In the genomic region with DNA sequence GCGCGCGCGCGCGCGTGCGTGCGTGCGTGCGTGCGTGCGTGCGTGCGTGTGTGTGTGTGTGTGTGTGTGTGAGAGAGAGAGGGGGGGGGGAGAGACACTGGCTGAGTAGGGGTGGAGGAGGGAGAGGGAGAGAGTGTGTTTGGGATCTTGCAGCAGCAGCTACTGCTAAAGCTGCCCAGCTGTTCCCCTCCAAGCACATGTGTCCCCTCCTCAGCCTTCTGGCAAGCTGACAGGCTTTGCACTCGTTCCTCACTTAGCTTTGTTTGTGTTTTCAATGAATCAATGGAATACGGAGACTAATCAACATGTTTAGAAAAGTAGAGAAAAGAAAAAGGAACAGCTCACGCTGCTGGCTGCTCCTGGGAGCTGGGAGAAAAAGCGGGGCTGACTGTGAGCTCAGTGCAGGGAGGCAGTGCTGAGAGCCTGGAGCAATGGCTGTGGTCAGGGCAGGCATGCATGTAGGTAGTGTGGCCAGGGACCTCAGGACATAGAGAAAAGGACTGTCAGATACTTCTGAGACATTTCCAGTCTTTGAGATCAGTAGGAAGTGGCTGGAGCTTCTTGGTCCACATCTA, we compare ENCODE assay signal across 12 mouse cellular contexts. TPM values are rescaled to one million over a fixed set of nuclear protein-coding genes. Genes with fewer than 3 reads are reported as not detected.
DNase-seq lines count a peak whose midpoint lies in the region; ATAC-seq and TF ChIP-seq lines count a peak whose summit lies in the region.
"Had no signal": no experiment of that assay in that cellular context is flagged by ENCODE, and none has a peak within 500 bp of the region (broad histone marks: within the 10 kb centered on the region; RNA-seq: fewer than 3 reads in every experiment).

No protein-coding gene starts in this region.

- H3K27ac ChIP-seq in hindbrain, embryonic 13.5 days = peak overlapping the region; percentile 52; the same call in 1 of the 2 replicates
- no peak overlapping the region for H3K27ac ChIP-seq in hindbrain, embryonic 10.5 days
- H3K27ac ChIP-seq in lung, postnatal 0 days (ENCODE audit: low read length) = no peak overlapping the region
- H3K27ac ChIP-seq: embryonic facial prominence, embryonic 12.5 days; liver, embryonic 12.5 days; neural tube, embryonic 12.5 days had no signal

- 75% methylated on average over 19 of the region's 19 CpGs for WGBS in hindbrain, embryonic 13.5 days
- 90% methylated on average over 19 of the region's 19 CpGs for WGBS in hindbrain, embryonic 10.5 days
- WGBS in lung, postnatal 0 days = 85% methylated on average over 19 of the region's 19 CpGs

- H3K36me3 ChIP-seq in hindbrain, embryonic 13.5 days = peaks cover 94% of the 10 kb centered on the region
- H3K36me3 ChIP-seq in hindbrain, embryonic 10.5 days = peaks cover 99% of the 10 kb centered on the region
- peaks cover 36% of the 10 kb centered on the region for H3K36me3 ChIP-seq in lung, postnatal 0 days (ENCODE audit: insufficient read depth, low read length)

- no peak for TF ChIP-seq CTCF in lung, postnatal 0 days (IDR thresholded peaks at IDR 0.05)
- no peak for TF ChIP-seq CTCF in brain, embryonic 14.5 days (IDR thresholded peaks at IDR 0.05; ENCODE audit: borderline replicate concordance, extremely low read depth, insufficient read depth, insufficient read length)

- ATAC-seq in hindbrain, embryonic 13.5 days (ENCODE audit: low FRiP score) = no peak
- peak; percentile 63 for ATAC-seq in lung, postnatal 0 days
- ATAC-seq: liver, embryonic 12.5 days had no signal

- H3K4me1 ChIP-seq in hindbrain, embryonic 13.5 days (replicated peaks) = peaks cover 12% of the 10 kb centered on the region
- H3K4me1 ChIP-seq in hindbrain, embryonic 10.5 days (replicated peaks) = no peaks in the 10 kb centered on the region
- H3K4me1 ChIP-seq in lung, postnatal 0 days (ENCODE audit: insufficient read depth, low read depth, low read length) = no peaks in the 10 kb centered on the region
- H3K4me1 ChIP-seq: embryonic facial prominence, embryonic 12.5 days; liver, embryonic 12.5 days; neural tube, embryonic 12.5 days had no signal

- H3K4me2 ChIP-seq in hindbrain, embryonic 13.5 days = no peak overlapping the region
- H3K4me2 ChIP-seq in lung, postnatal 0 days (replicated peaks; ENCODE audit: low read depth, low read length) = no peak overlapping the region
- H3K4me2 ChIP-seq: embryonic facial prominence, embryonic 12.5 days; liver, embryonic 12.5 days; neural tube, embryonic 12.5 days had no signal

- H3K27me3 ChIP-seq in hindbrain, embryonic 13.5 days = no peaks in the 10 kb centered on the region
- no peaks in the 10 kb centered on the region for H3K27me3 ChIP-seq in hindbrain, embryonic 10.5 days (ENCODE audit: insufficient read depth, poor library complexity, severe bottlenecking)
- no peaks in the 10 kb centered on the region for H3K27me3 ChIP-seq in lung, postnatal 0 days (replicated peaks; ENCODE audit: insufficient read depth, low read length)
- H3K27me3 ChIP-seq: embryonic facial prominence, embryonic 12.5 days; liver, embryonic 12.5 days; neural tube, embryonic 12.5 days had no signal

- no peak overlapping the region for H3K4me3 ChIP-seq in hindbrain, embryonic 13.5 days
- no peak overlapping the region for H3K4me3 ChIP-seq in hindbrain, embryonic 10.5 days
- no peak overlapping the region for H3K4me3 ChIP-seq in lung, postnatal 0 days (ENCODE audit: low read depth, low read length)
- H3K4me3 ChIP-seq: embryonic facial prominence, embryonic 12.5 days; liver, embryonic 12.5 days; neural tube, embryonic 12.5 days had no signal

- no peak for TF ChIP-seq EP300 in lung, postnatal 0 days (IDR thresholded peaks at IDR 0.05)

- intact Hi-C loops in left cerebral cortex, postnatal 25 days (cut with DNase I) = no loop called here

- no peaks in the 10 kb centered on the region for H3K9me3 ChIP-seq in hindbrain, embryonic 13.5 days
- H3K9me3 ChIP-seq in hindbrain, embryonic 10.5 days = no peaks in the 10 kb centered on the region
- H3K9me3 ChIP-seq in lung, postnatal 0 days (ENCODE audit: low read length) = no peaks in the 10 kb centered on the region
- H3K9me3 ChIP-seq: embryonic facial prominence, embryonic 12.5 days; liver, embryonic 12.5 days; neural tube, embryonic 12.5 days had no signal

- TF ChIP-seq POLR2A in brain, embryonic 14.5 days (IDR thresholded peaks at IDR 0.05; ENCODE audit: borderline replicate concordance, extremely low read depth, insufficient read depth, insufficient read length, poor library complexity, severe bottlenecking) = no peak

- DNase-seq in hindbrain, embryonic 10.5 days (ENCODE audit: low spot score) = no peak
- peak; percentile 81 for DNase-seq in lung, postnatal 0 days (ENCODE audit: low spot score)
- no peak for DNase-seq in lung, postnatal 36 days
- peak; percentile 91 for DNase-seq in brain, embryonic 14.5 days (ENCODE audit: low read depth)
- peak; percentile 78 for DNase-seq in lung, postnatal 10 days
- DNase-seq in cerebellum, adult 18-20 months = no peak
- no peak for DNase-seq in left cerebral cortex, postnatal 25 days (ENCODE audit: low spot score in 2 of 2)
- DNase-seq: thymus, postnatal 36 days had no signal

- no peak overlapping the region; the same call in 1 of the 2 replicates for H3K9ac ChIP-seq in hindbrain, embryonic 13.5 days
- no peak overlapping the region for H3K9ac ChIP-seq in lung, postnatal 0 days (replicated peaks; ENCODE audit: low read depth)
- H3K9ac ChIP-seq: embryonic facial prominence, embryonic 12.5 days; liver, embryonic 12.5 days; neural tube, embryonic 12.5 days had no signal

RNA-seq across cellular contexts. Expression of a gene that starts 57.1 kb away (rescaled TPM):
- 22.2 and 25.5 TPM in 2 replicates for polyA plus RNA-seq in hindbrain, embryonic 13.5 days (2015; fragmentation: Nextera tagmentation; extraction: Ambion mirVana)
- polyA plus RNA-seq in hindbrain, embryonic 10.5 days (2016; fragmentation: Nextera tagmentation; extraction: Ambion mirVana) = 14.1 and 17.3 TPM in 2 replicates
- polyA plus RNA-seq in lung, postnatal 0 days (2015; fragmentation: Nextera tagmentation; extraction: Ambion mirVana) = 1.5 and 1.8 TPM in 2 replicates
- polyA plus RNA-seq in brain, embryonic 14.5 days (2012; rRNA removed) = 58.4 and 59.1 TPM in 2 replicates
- total RNA-seq in left cerebral cortex, postnatal 25 days (2021) = 1 to 10 TPM; 7.2 to 8.2 TPM

Comparison
In these comparisons a context has a peak if more than half of its experiments do, and no peak if none do; other contexts are left out.
1. DNase-seq: peak in lung, postnatal 0 days (single experiment), brain, embryonic 14.5 days (single experiment) and lung, postnatal 10 days (single experiment); none in hindbrain, embryonic 10.5 days (single experiment), lung, postnatal 36 days (single experiment), cerebellum, adult 18-20 months (0 of 2) and left cerebral cortex, postnatal 25 days (0 of 2).